Mouse (Mus musculus) bone marrow, adult 2 months (tissue): Measurements from ENCODE around the gene Srp68.

Experiments
- CTCF ChIP-seq: fragments of 200-500 bp; IDR thresholded peaks from 2 replicates; pipeline ENCODE4 v1.5.1; 2011; ENCODE audit warnings: low read length, control low read depth; ENCODE audit not compliant: control insufficient read depth, insufficient read depth
- POLR2A ChIP-seq: fragments of 200-500 bp; IDR thresholded peaks from 2 replicates; pipeline ENCODE4 v1.6.1; 2011; ENCODE audit warnings: low read depth, mild to moderate bottlenecking, control low read depth, low read length, borderline replicate concordance; ENCODE audit not compliant: control insufficient read depth

DNA sequence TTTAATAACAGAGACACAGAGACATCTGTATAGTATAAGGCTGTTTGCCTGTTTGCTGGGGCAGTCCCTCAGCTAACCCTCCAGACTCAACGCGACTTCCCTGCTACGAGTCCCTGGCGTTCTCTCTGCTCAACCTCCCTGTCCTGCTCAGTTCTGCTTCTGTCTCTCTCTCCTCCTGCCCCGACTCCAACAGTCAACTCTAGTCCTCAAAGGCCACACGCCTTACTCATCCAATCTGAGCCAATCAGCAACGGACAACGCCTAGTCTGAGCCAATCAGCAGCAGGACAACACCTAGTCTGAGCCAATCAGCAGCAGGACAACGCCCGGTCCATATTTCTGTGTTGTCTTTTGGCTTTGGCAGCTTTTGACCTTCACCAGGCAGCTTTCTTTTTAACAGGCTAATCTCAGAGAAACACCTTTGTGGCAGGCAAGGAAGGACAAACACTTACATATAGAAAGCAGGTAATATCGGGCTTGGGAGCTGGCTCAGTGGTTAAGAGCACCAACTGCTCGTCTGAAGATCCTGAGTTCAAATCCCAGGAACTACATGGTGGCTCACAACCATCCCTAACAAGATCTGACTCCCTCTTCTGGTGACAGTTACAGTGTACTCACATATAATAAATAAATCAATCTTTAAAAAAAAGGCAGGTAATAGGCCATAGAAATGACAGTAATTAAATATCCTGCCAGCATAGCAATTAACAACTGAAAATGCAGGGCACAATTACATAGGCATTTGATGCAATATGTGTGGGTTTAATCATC lies 33.9 kb upstream of the Srp68 start:
- TF ChIP-seq POLR2A (no peak), CTCF (no peak)
